Mouse (Mus musculus): ENCODE data around the gene Ank3.

The Ank3 gene

GRCm38 (mm10) chr10:69414888-69415287 lies 16.3 kb downstream of the Ank3 start:
- no peak for DNase-seq (ENCODE audit: low read depth)

- no peak for DNase-seq (ENCODE audit: low read depth)
Observed at GRCm38 (mm10) chr10:69418716-69419115, 20.1 kb downstream of the Ank3 start.

- DNase-seq (ENCODE audit: low read depth), result no peak
Observed at GRCm38 (mm10) chr10:69420306-69420705, 21.7 kb downstream of the Ank3 start.

GRCm38 (mm10) chr10:69424051-69424450 lies 25.5 kb downstream of the Ank3 start:
- DNase-seq (ENCODE audit: low read depth), result no peak

GRCm38 (mm10) chr10:69430138-69430537 lies 31.6 kb downstream of the Ank3 start:
- DNase-seq (ENCODE audit: low read depth), result no peak

DNA sequence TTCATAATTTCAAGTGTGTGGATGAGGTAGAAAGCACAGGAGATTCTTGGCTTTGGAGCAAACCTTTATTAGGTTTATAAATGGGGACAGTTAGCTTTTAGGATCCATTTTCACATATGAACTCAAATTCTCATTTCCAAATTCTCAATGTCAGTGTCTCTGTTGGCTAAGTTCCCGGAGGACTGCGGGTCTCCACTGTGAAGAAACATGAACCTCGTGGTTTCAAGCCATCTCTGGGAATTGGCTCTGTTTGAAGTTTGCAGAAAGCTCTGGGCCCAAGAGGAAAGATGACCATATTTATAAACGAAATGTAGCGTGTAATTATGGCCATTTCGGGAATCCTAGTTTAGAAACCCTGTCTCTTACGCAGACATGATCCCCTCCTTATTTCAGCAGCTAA lies 32.5 kb downstream of the Ank3 start:
- no peak for DNase-seq (ENCODE audit: low read depth)

GRCm38 (mm10) chr10:69435213-69435612 lies 36.6 kb downstream of the Ank3 start:
- DNase-seq (ENCODE audit: low read depth), result no peak

DNA sequence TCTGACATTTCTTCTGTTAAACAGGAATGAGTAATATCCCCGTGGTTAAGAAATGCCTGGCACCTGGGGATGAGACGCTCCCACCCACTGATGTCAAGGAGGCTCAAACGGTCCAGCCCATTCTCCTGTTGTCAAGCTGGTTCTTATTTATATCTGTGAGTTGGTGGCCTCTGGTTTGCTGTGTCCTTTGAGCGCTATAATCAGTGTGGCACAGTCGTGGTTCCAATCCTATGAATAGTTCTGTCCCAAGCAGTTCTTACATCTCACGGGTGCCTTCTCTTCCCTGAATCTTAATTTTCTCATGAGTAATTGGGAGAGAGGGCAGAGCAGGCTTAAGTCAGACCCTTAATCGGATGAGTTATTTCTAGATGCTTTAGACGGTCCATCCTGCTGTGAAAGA lies 40.9 kb downstream of the Ank3 start:
- DNase-seq (ENCODE audit: low read depth), result no peak

GRCm38 (mm10) chr10:69444546-69444945 lies 46.0 kb downstream of the Ank3 start:
- no peak for DNase-seq (ENCODE audit: low read depth)

GRCm38 (mm10) chr10:69445951-69446350 lies 47.4 kb downstream of the Ank3 start:
- DNase-seq (ENCODE audit: low read depth), result no peak

DNA sequence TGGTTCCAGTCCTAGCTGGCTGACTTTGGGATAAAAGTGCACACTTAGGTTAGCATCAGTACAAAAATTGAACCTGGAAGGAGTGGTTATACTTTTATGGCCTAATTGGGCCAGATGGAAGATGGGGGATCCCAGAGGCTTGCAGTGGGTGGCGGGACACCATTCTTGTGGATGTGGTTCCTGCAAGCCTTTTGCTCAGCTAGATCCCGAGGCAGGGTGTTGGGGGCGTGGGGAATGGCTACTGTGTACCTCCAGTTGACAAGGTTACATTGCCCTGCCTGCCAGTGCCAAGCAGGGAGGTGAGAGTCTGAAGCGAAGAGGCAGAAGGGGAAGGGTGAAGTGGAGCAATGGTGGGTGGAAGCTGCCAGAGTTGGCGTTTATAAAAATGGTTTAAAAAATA lies 48.0 kb downstream of the Ank3 start:
- DNase-seq (ENCODE audit: low read depth), result no peak

- DNase-seq (ENCODE audit: low read depth), result no peak
Observed at GRCm38 (mm10) chr10:69447308-69447707, 48.7 kb downstream of the Ank3 start.

DNA sequence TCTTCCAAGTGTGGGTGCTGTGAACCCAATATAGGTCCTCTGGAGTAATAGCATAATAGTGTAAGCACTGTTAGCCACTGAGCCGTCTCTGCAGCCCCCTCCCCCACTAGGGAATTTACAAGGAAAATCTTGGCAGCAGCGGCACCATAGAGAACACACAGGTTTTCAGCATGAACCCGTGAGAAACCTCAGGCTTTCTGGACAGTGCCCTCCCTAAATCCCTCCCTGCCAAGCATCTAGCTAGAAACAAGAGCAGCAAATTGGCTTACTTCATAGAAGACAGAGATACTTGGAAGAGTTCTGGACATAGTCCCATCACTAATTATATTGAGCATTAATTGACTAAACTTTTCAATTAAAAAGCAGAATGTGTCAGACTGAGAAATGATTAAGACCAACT lies 49.6 kb downstream of the Ank3 start:
- no peak for DNase-seq (ENCODE audit: low read depth)

DNA sequence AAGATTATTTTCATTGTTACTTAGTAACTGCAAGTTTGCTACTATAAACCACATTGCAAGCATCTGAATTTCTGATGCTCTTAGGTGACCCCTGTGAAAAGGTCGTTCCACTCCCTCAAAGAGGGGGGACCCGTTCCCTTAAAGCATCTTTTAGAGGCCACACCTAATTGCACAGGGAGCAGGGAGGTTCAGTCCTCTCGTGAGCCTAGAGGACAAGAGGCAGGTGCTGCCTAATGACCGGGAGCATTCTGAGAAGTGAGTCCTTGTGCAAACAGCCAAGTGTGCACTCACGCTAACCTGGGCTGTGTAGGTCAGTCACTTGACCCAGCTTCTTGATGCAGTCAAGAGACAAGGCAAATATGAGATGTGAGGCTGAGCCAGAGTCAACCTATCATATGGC lies 52.4 kb downstream of the Ank3 start:
- DNase-seq (ENCODE audit: low read depth), result no peak

- peak; percentile 44 for DNase-seq (ENCODE audit: low read depth)
Observed at GRCm38 (mm10) chr10:69452180-69452977, 53.8 kb downstream of the Ank3 start.

- no peak for DNase-seq (ENCODE audit: low read depth)
Observed at GRCm38 (mm10) chr10:69453531-69453930, 55.0 kb downstream of the Ank3 start.

GRCm38 (mm10) chr10:69454480-69454879 lies 55.9 kb downstream of the Ank3 start:
- no peak for DNase-seq (ENCODE audit: low read depth)

DNA sequence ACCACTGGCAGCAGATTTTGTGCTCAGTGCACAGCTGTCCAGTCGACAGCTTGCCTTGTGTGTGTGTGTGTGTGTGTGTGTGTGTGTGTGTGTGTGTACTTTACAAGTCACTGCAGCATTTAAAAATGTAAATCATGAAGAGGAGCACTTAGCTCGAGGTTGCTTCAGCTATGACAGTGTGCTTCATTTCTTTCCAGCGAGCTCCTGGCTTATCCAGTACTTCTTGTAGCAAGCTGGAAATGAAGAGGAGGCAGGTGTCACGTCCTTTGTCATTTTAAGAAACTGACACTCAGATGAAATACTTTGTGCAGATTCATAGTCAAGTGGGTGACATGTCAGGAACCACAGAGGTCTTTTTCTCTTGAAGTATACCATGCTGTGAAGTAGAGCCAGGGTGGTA lies 66.3 kb downstream of the Ank3 start:
- no peak for DNase-seq (ENCODE audit: low read depth)

DNA sequence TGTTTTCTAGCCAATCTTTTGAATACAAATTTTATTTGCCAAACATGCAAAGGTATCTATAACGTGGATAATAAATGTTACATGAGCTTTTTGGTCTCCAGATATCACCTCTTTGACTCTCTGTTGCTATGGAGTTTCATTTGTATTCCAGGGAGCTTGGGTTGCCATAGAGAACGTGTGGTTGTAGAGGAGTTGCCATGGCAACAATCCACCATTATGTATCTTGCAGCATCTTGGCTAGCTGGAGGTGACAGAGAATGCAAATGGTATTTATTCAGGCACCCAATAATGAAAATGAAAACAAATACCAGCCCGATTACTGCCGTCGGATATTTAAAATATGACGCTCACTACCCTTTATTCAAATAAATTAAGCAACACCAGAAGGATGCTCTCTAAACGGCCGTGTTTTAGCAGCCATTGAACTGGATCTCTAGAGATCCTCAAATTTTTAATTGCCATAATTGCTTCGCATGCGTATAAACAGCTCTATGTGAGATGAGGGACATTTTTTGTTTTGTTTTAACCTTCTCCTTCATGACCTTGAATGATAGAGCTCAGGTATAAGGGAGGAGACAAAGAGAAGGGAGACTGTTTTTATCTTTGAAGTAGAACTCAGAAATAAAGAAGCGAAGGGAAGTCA lies 67.1 kb downstream of the Ank3 start:
- DNase-seq (ENCODE audit: low read depth), result no peak

- no peak for DNase-seq (ENCODE audit: low read depth)
Observed at GRCm38 (mm10) chr10:69466201-69466585, 67.6 kb downstream of the Ank3 start.

DNA sequence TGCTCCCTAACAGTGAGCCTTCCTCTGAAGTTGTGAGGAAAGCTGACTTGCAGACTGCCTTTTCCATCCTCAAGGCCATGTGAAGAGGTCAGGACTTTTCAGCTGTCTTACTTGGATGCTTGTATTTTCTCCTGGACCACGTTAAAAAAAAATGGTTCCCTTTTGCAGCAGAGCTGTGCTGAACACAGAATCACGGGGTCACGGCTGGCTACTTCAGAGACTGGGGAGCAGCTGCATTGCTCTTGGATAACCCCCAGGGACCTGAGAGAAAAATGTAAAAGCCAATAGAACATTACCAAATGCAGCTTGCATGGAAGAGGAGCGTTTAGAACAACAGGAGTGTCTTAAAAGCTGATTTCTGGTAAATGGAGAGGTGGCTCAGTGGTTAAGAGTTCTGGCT lies 68.0 kb downstream of the Ank3 start:
- DNase-seq (ENCODE audit: low read depth), result no peak

DNA sequence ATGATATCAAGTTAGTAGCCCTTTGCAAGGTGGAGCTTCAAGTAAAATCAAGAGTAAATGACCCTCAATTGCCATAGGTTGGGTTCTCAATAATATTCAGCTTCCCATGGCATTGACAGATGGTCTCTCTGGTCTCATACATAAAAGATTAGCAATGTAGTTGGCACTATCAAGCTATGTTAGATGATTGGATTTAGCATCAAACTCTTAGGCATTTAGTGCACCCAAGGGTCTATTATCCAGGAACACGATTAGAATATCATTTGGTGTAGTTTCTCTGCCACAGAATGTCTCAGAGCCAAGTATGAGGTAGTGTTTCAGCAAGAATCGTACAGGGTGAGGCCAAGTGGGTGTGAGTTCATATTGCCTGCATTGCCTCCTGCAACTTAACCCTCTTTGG lies 68.6 kb downstream of the Ank3 start:
- no peak for DNase-seq (ENCODE audit: low read depth)

GRCm38 (mm10) chr10:69471841-69472240 lies 73.3 kb downstream of the Ank3 start:
- DNase-seq (ENCODE audit: low read depth), result no peak

- no peak for DNase-seq (ENCODE audit: low read depth)
Observed at GRCm38 (mm10) chr10:69476871-69477270, 78.3 kb downstream of the Ank3 start.
